Mouse (Mus musculus) megakaryocyte, embryonic 14.5 days (primary cell): ENCODE data around the gene Sppl3.

Source experiments
- FLI1 ChIP-seq: IDR thresholded peaks from 2 replicates; pipeline ENCODE4 v1.6.1; 2012; ENCODE audit warnings: low read length, inconsistent platforms, mixed read lengths
- GATA1 ChIP-seq: IDR thresholded peaks from 3 replicates; pipeline ENCODE4 v1.6.1; 2012; ENCODE audit warnings: mixed read lengths, low read length, inconsistent platforms, borderline replicate concordance

DNA sequence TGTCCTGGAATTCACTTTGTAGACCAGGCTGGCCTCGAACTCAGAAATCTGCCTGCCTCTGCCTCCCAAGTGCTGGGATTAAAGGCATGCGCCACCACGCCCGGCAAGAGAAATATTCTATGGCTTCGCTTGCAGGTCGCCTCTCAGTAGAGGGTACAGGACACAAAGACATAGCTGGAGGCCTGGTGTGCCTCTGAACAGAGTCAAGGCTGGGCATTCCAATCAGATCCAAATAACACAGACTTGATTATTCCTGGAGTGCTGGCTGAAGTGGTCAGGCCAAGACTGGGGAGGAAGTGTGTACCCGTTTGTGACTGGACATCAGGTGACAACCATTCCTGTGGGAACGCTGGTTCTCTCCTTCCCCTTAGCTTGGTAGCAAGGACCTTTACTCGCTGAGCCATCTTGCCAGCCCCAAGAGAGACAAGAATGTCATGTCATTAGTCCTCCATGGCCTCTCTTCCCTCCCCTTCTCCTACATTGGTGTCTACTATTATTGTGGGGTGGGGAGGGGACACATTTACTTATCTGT lies 131.3 kb downstream of the Sppl3 start:
- TF ChIP-seq GATA1 (no peak), FLI1 (no peak)
